ENCODE assay signal across 9 mouse cellular contexts in genomic region chr6:88849270-88849669, GRCm38 (mm10). TPM values are rescaled to one million over a fixed set of nuclear protein-coding genes. Genes with fewer than 3 reads are reported as not detected.
A peak's percentile ranks its signal among the peaks of the same experiment; 100 is the strongest.
DNase-seq lines count a peak whose midpoint lies in the region; ATAC-seq and TF ChIP-seq lines count a peak whose summit lies in the region.
"Had no signal": no experiment of that assay in that cellular context is flagged by ENCODE, and none has a peak within 500 bp of the region (broad histone marks: within the 10 kb centered on the region; RNA-seq: fewer than 3 reads in every experiment).

No protein-coding gene starts in this region.

- H3K4me1 ChIP-seq in heart, embryonic 13.5 days: peaks cover 5% of the 10 kb centered on the region; the same call in 1 of the 2 replicates
- H3K4me1 ChIP-seq in heart, embryonic 10.5 days: peaks cover 9% of the 10 kb centered on the region
- H3K4me1 ChIP-seq in spleen, adult 2 months (ENCODE audit: control insufficient read depth, insufficient read depth, insufficient read length): no peaks in the 10 kb centered on the region
- no peaks in the 10 kb centered on the region for H3K4me1 ChIP-seq in hindbrain, postnatal 0 days (ENCODE audit: insufficient read depth, low read length)
- H3K4me1 ChIP-seq in kidney, embryonic 15.5 days: no peaks in the 10 kb centered on the region

- intact Hi-C loops in left cerebral cortex, postnatal 25 days (cut with DNase I): no loop called here

- no peaks in the 10 kb centered on the region for H3K27me3 ChIP-seq in heart, embryonic 13.5 days (replicated peaks)
- H3K27me3 ChIP-seq in heart, embryonic 10.5 days (ENCODE audit: insufficient read depth, poor library complexity, severe bottlenecking): no peaks in the 10 kb centered on the region
- no peaks in the 10 kb centered on the region for H3K27me3 ChIP-seq in spleen, adult 2 months (ENCODE audit: control insufficient read depth, insufficient read depth, low read length)
- no peaks in the 10 kb centered on the region for H3K27me3 ChIP-seq in hindbrain, postnatal 0 days (ENCODE audit: insufficient read depth, low read length)
- no peaks in the 10 kb centered on the region for H3K27me3 ChIP-seq in kidney, embryonic 15.5 days

- ATAC-seq in heart, embryonic 13.5 days (ENCODE audit: extremely low read depth, insufficient number of reproducible peaks, low FRiP score, low TSS enrichment): no peak
- peak; percentile 6; the same call in 1 of the 2 replicates for ATAC-seq in hindbrain, postnatal 0 days
- ATAC-seq in kidney, embryonic 15.5 days (replicated peaks; ENCODE audit: low FRiP score): no peak

- peak overlapping the region; percentile 33; the same call in 1 of the 2 replicates for H3K9ac ChIP-seq in heart, embryonic 13.5 days
- no peak overlapping the region for H3K9ac ChIP-seq in hindbrain, postnatal 0 days (replicated peaks; ENCODE audit: low read length)
- no peak overlapping the region for H3K9ac ChIP-seq in kidney, embryonic 15.5 days

- H3K4me3 ChIP-seq in heart, embryonic 13.5 days: no peak overlapping the region
- H3K4me3 ChIP-seq in heart, embryonic 10.5 days: no peak overlapping the region
- no peak overlapping the region for H3K4me3 ChIP-seq in spleen, adult 2 months (ENCODE audit: extremely low read depth, insufficient read depth, insufficient read length)
- no peak overlapping the region for H3K4me3 ChIP-seq in hindbrain, postnatal 0 days (ENCODE audit: low read length)
- H3K4me3 ChIP-seq in kidney, embryonic 15.5 days (replicated peaks): no peak overlapping the region
- H3K4me3 ChIP-seq: myocyte had no signal

- DNase-seq in heart, embryonic 10.5 days (ENCODE audit: low spot score): no peak
- DNase-seq in spleen, adult 2 months (ENCODE audit: low read depth in 1 of 2, low spot score in 2 of 2): no peak
- DNase-seq in spleen, postnatal 36 days (ENCODE audit: low spot score in 2 of 2): no peak
- DNase-seq in hindbrain, postnatal 0 days (ENCODE audit: low spot score): no peak
- peak; percentile 46 to 47 for DNase-seq in thymus, postnatal 36 days
- DNase-seq in left cerebral cortex, postnatal 25 days (ENCODE audit: low spot score in 2 of 2): no peak

- H3K4me2 ChIP-seq in heart, embryonic 13.5 days: no peak overlapping the region
- no peak overlapping the region for H3K4me2 ChIP-seq in hindbrain, postnatal 0 days (ENCODE audit: low read depth, low read length)
- H3K4me2 ChIP-seq in kidney, embryonic 15.5 days: no peak overlapping the region

- WGBS in heart, embryonic 13.5 days: 47% methylated on average over 4 of the region's 4 CpGs
- WGBS in heart, embryonic 10.5 days: 42% methylated on average over 4 of the region's 4 CpGs
- WGBS in spleen, adult 2 months: 55% methylated on average over 4 of the region's 4 CpGs
- 54% methylated on average over 4 of the region's 4 CpGs for WGBS in hindbrain, postnatal 0 days
- WGBS in kidney, embryonic 15.5 days: 62% methylated on average over 4 of the region's 4 CpGs

- H3K9me3 ChIP-seq in heart, embryonic 13.5 days: no peaks in the 10 kb centered on the region
- H3K9me3 ChIP-seq in heart, embryonic 10.5 days: no peaks in the 10 kb centered on the region
- H3K9me3 ChIP-seq in hindbrain, postnatal 0 days (ENCODE audit: low read length): no peaks in the 10 kb centered on the region
- 0 out of 2 replicates have a peak, but pooled peaks cover 3% of the 10 kb centered on the region for H3K9me3 ChIP-seq in kidney, embryonic 15.5 days (replicated peaks)

- H3K36me3 ChIP-seq in heart, embryonic 13.5 days: 0 out of 2 replicates have a peak, but pooled peaks cover 7% of the 10 kb centered on the region
- H3K36me3 ChIP-seq in heart, embryonic 10.5 days: 0 out of 2 replicates have a peak, but pooled peaks cover 2% of the 10 kb centered on the region
- H3K36me3 ChIP-seq in spleen, adult 2 months (ENCODE audit: control insufficient read depth, insufficient read depth, low read length): no peaks in the 10 kb centered on the region
- peaks cover 37% of the 10 kb centered on the region for H3K36me3 ChIP-seq in hindbrain, postnatal 0 days (ENCODE audit: insufficient read depth, low read length)
- no peaks in the 10 kb centered on the region for H3K36me3 ChIP-seq in kidney, embryonic 15.5 days

- TF ChIP-seq POLR2A in spleen, adult 2 months (IDR thresholded peaks at IDR 0.05; ENCODE audit: low read depth, low read length): no peak

- H3K27ac ChIP-seq in heart, embryonic 13.5 days (replicated peaks): no peak overlapping the region
- H3K27ac ChIP-seq in heart, embryonic 10.5 days: no peak overlapping the region
- H3K27ac ChIP-seq in spleen, adult 2 months (ENCODE audit: insufficient read depth, low read length): no peak overlapping the region
- no peak overlapping the region for H3K27ac ChIP-seq in hindbrain, postnatal 0 days
- H3K27ac ChIP-seq in kidney, embryonic 15.5 days: no peak overlapping the region

- TF ChIP-seq CTCF in spleen, adult 2 months (IDR thresholded peaks at IDR 0.05; ENCODE audit: extremely low read depth, insufficient read depth, insufficient read length, insufficient replicate concordance): peak; percentile 52
- peak; percentile 58 for TF ChIP-seq CTCF in hindbrain, postnatal 0 days (IDR thresholded peaks at IDR 0.05; ENCODE audit: low read depth)

RNA-seq across cellular contexts. Expression of gene Abtb1, which starts 7.5 kb away (rescaled TPM):
- 23.7 and 26.0 TPM in 2 replicates for polyA plus RNA-seq in heart, embryonic 13.5 days (2015; fragmentation: Nextera tagmentation; extraction: Ambion mirVana)
- 20.9 and 23.5 TPM in 2 replicates for polyA plus RNA-seq in heart, embryonic 10.5 days (2016; fragmentation: Nextera tagmentation; extraction: Ambion mirVana)
- polyA plus RNA-seq in spleen, adult 2 months (2012; rRNA removed): 80.8 and 103 TPM in 2 replicates
- 62.6 and 78.9 TPM in 2 replicates for total RNA-seq in hindbrain, postnatal 0 days (2014; rRNA removed)
- polyA plus RNA-seq in hindbrain, postnatal 0 days (2015; fragmentation: Nextera tagmentation; extraction: Ambion mirVana): 31.5 and 34.8 TPM in 2 replicates
- total RNA-seq in left cerebral cortex, postnatal 25 days (2021): 10 to 100 TPM; 34.8 to 35.3 TPM
- 32.4 and 35.4 TPM in 2 replicates for polyA plus RNA-seq in kidney, embryonic 15.5 days (2015; fragmentation: Nextera tagmentation; extraction: Ambion mirVana)

RNA-seq across cellular contexts. Expression of gene Podxl2, which starts 25.6 kb away (rescaled TPM):
- 44.1 and 46.1 TPM in 2 replicates for polyA plus RNA-seq in heart, embryonic 13.5 days (2015; fragmentation: Nextera tagmentation; extraction: Ambion mirVana)
- polyA plus RNA-seq in heart, embryonic 10.5 days (2016; fragmentation: Nextera tagmentation; extraction: Ambion mirVana): 26.7 and 28.6 TPM in 2 replicates
- polyA plus RNA-seq in spleen, adult 2 months (2012; rRNA removed): 7.7 and 12.5 TPM in 2 replicates
- 1,247 and 1,290 TPM in 2 replicates for total RNA-seq in hindbrain, postnatal 0 days (2014; rRNA removed)
- polyA plus RNA-seq in hindbrain, postnatal 0 days (2015; fragmentation: Nextera tagmentation; extraction: Ambion mirVana): 675 and 695 TPM in 2 replicates
- 100 to 1,000 TPM; 173 to 180 TPM for total RNA-seq in left cerebral cortex, postnatal 25 days (2021)
- 43.2 and 55.0 TPM in 2 replicates for polyA plus RNA-seq in kidney, embryonic 15.5 days (2015; fragmentation: Nextera tagmentation; extraction: Ambion mirVana)

RNA-seq across cellular contexts. Expression of gene Mcm2, which starts 49.3 kb away (rescaled TPM):
- 98.1 and 98.3 TPM in 2 replicates for polyA plus RNA-seq in heart, embryonic 13.5 days (2015; fragmentation: Nextera tagmentation; extraction: Ambion mirVana)
- 184 TPM in 2 replicates for polyA plus RNA-seq in heart, embryonic 10.5 days (2016; fragmentation: Nextera tagmentation; extraction: Ambion mirVana)
- 40.3 and 57.7 TPM in 2 replicates for polyA plus RNA-seq in spleen, adult 2 months (2012; rRNA removed)
- 35.3 and 37.0 TPM in 2 replicates for total RNA-seq in hindbrain, postnatal 0 days (2014; rRNA removed)
- polyA plus RNA-seq in hindbrain, postnatal 0 days (2015; fragmentation: Nextera tagmentation; extraction: Ambion mirVana): 21.7 and 23.3 TPM in 2 replicates
- total RNA-seq in left cerebral cortex, postnatal 25 days (2021): 1 to 10 TPM; 3.2 to 4.9 TPM
- 145 and 158 TPM in 2 replicates for polyA plus RNA-seq in kidney, embryonic 15.5 days (2015; fragmentation: Nextera tagmentation; extraction: Ambion mirVana)

RNA-seq across cellular contexts. Expression of gene Tpra1, which starts 52.8 kb away (rescaled TPM):
- polyA plus RNA-seq in heart, embryonic 13.5 days (2015; fragmentation: Nextera tagmentation; extraction: Ambion mirVana): 39.8 and 47.0 TPM in 2 replicates
- 46.1 and 52.4 TPM in 2 replicates for polyA plus RNA-seq in heart, embryonic 10.5 days (2016; fragmentation: Nextera tagmentation; extraction: Ambion mirVana)
- 154 and 163 TPM in 2 replicates for polyA plus RNA-seq in spleen, adult 2 months (2012; rRNA removed)
- 55.2 and 88.4 TPM in 2 replicates for total RNA-seq in hindbrain, postnatal 0 days (2014; rRNA removed)
- 49.4 and 56.0 TPM in 2 replicates for polyA plus RNA-seq in hindbrain, postnatal 0 days (2015; fragmentation: Nextera tagmentation; extraction: Ambion mirVana)
- total RNA-seq in left cerebral cortex, postnatal 25 days (2021): 10 to 100 TPM; 39.2 to 46.8 TPM
- polyA plus RNA-seq in kidney, embryonic 15.5 days (2015; fragmentation: Nextera tagmentation; extraction: Ambion mirVana): 68.3 and 75.1 TPM in 2 replicates

Comparison
In these comparisons a context has a peak if more than half of its experiments do, and no peak if none do; other contexts are left out.
1. DNase-seq: peak in thymus, postnatal 36 days (2 of 2); none in heart, embryonic 10.5 days (single experiment), spleen, adult 2 months (0 of 2), spleen, postnatal 36 days (0 of 2), hindbrain, postnatal 0 days (single experiment) and left cerebral cortex, postnatal 25 days (0 of 2).
2. RNA of gene Podxl2, which starts 25.6 kb away (polyA plus RNA-seq): 675 to 695 TPM in hindbrain, postnatal 0 days; 43.2 to 55.0 TPM in kidney, embryonic 15.5 days, 44.1 to 46.1 TPM in heart, embryonic 13.5 days, 26.7 to 28.6 TPM in heart, embryonic 10.5 days and 7.7 to 12.5 TPM in spleen, adult 2 months; every median in the first group is over 10 times any median in the second.